Mouse (Mus musculus) adrenal gland, postnatal 10 days (tissue): ENCODE data around the gene Orc6. TPM values are rescaled to one million over a fixed set of nuclear protein-coding genes. Genes with fewer than 3 reads are reported as not detected.

Source experiments
- DNase-seq: peaks from one replicate; pipeline ENCODE4 v3.0.0; 2021; ENCODE audit warnings: mixed read lengths
- long read RNA-seq, 2 experiments: library from polyadenylated mRNA; stranded (forward); transcript quantifications; one replicate each; pipeline ENCODE4 v2.0.0; 2021
- total RNA-seq, 2 experiments: library from RNA; stranded (reverse); gene quantifications; 2 replicates each; pipeline ENCODE4 v1.2.3; 2021

Gene Orc6
- total RNA-seq = 10 to 100 TPM; 31.9 to 37.7 TPM
- long read RNA-seq, experiment 1, transcript Orc6-201 (7 exons, 1,287 nt) = major isoform, 24 of 33 reads
- long read RNA-seq, experiment 1, partial matches to known transcripts = 2 of 33 reads
- long read RNA-seq, experiment 1, other reads (novel, unspliced or antisense) = 2 of 33 reads
- long read RNA-seq, experiment 2, transcript Orc6-201 (7 exons, 1,287 nt) = major isoform, 18 of 25 reads
- long read RNA-seq, experiment 2, transcript Orc6-202 (6 exons, 1,466 nt) = minor isoform, 5 of 25 reads
- long read RNA-seq, experiment 2, partial matches to known transcripts = 0 of 25 reads
- long read RNA-seq, experiment 2, other reads (novel, unspliced or antisense) = 2 of 25 reads

GRCm38 (mm10) chr8:85299434-85300077 is at the start of gene Orc6, which contains the start of gene Vps35:
Gene Orc6, plus strand, starts transcription at chr8:85299632.
Gene Vps35, minus strand, starts transcription at chr8:85299802.
- peak; percentile 97 for DNase-seq

GRCm38 (mm10) chr8:85286846-85287245 is 12.6 kb upstream of the Orc6 start:
- DNase-seq = no peak

GRCm38 (mm10) chr8:85298600-85299433 is 615 bp upstream of the Orc6 start:
- peak; percentile 6 for DNase-seq

- no peak for DNase-seq
These were observed 2.5 kb downstream of the Orc6 start for GRCm38 (mm10) chr8:85301941-85302340.

GRCm38 (mm10) chr8:85302931-85303330 is 3.5 kb downstream of the Orc6 start:
- no peak for DNase-seq

GRCm38 (mm10) chr8:85303531-85303930 is 4.1 kb downstream of the Orc6 start:
- no peak for DNase-seq

GRCm38 (mm10) chr8:85308564-85308963 is 9.1 kb downstream of the Orc6 start:
- DNase-seq = no peak

- peak; percentile 16 for DNase-seq
These were observed 12.3 kb downstream of the Orc6 start for GRCm38 (mm10) chr8:85311743-85312142.

- no peak for DNase-seq
These were observed 13.6 kb downstream of the Orc6 start for GRCm38 (mm10) chr8:85313036-85313435.

GRCm38 (mm10) chr8:85318534-85318933 is 19.1 kb downstream of the Orc6 start:
- DNase-seq = no peak

- DNase-seq = no peak
These were observed 22.5 kb downstream of the Orc6 start for GRCm38 (mm10) chr8:85321981-85322380.

GRCm38 (mm10) chr8:85323084-85323483 is 23.7 kb downstream of the Orc6 start:
- no peak for DNase-seq

GRCm38 (mm10) chr8:85327036-85327435 is 27.6 kb downstream of the Orc6 start:
- DNase-seq = no peak

GRCm38 (mm10) chr8:85329506-85329905 is 30.1 kb downstream of the Orc6 start:
- DNase-seq = peak; percentile 14

GRCm38 (mm10) chr8:85335105-85335504 is 35.7 kb downstream of the Orc6 start:
- DNase-seq = no peak

GRCm38 (mm10) chr8:85336211-85336933 is 36.9 kb downstream of the Orc6 start:
- DNase-seq = no peak

GRCm38 (mm10) chr8:85337681-85338080 is 38.2 kb downstream of the Orc6 start:
- no peak for DNase-seq

GRCm38 (mm10) chr8:85339871-85340573 is 40.6 kb downstream of the Orc6 start:
- DNase-seq = no peak

- no peak for DNase-seq
These were observed 53.9 kb downstream of the Orc6 start for GRCm38 (mm10) chr8:85353287-85353686.
